Comparison of ENCODE assay signal across 22 mouse cellular contexts in genomic region chr8:15500973-15501372, GRCm38 (mm10).
DNase-seq lines count a peak whose midpoint lies in the region; TF ChIP-seq lines count a peak whose summit lies in the region.
"Had no signal": no experiment of that assay in that cellular context is flagged by ENCODE, and none has a peak within 500 bp of the region (broad histone marks: within the 10 kb centered on the region; RNA-seq: fewer than 3 reads in every experiment).

No protein-coding gene starts in this region.

- no peaks in the 10 kb centered on the region for H3K27me3 ChIP-seq in forebrain, embryonic 10.5 days (ENCODE audit: poor library complexity, severe bottlenecking)
- H3K27me3 ChIP-seq: embryonic facial prominence, embryonic 13.5 days; heart, embryonic 13.5 days had no signal

- peak overlapping the region; percentile 79 for H3K27ac ChIP-seq in left cerebral cortex, adult 2 months
- no peak overlapping the region for H3K27ac ChIP-seq in forebrain, embryonic 10.5 days
- H3K27ac ChIP-seq: embryonic facial prominence, embryonic 13.5 days; heart, embryonic 13.5 days; hindbrain, embryonic 14.5 days; liver, embryonic 14.5 days had no signal

- no peaks in the 10 kb centered on the region for H3K4me1 ChIP-seq in forebrain, embryonic 10.5 days
- H3K4me1 ChIP-seq: embryonic facial prominence, embryonic 13.5 days; heart, embryonic 13.5 days had no signal

- H3K36me3 ChIP-seq in forebrain, embryonic 10.5 days (replicated peaks), result no peaks in the 10 kb centered on the region
- H3K36me3 ChIP-seq: embryonic facial prominence, embryonic 13.5 days; heart, embryonic 13.5 days had no signal

- 90% methylated on average over 4 of the region's 4 CpGs for WGBS in forebrain, embryonic 10.5 days

- no peaks in the 10 kb centered on the region for H3K9me3 ChIP-seq in forebrain, embryonic 10.5 days
- H3K9me3 ChIP-seq: embryonic facial prominence, embryonic 13.5 days; heart, embryonic 13.5 days had no signal

- no peak for TF ChIP-seq CTCF in left cerebral cortex, adult 2 months (IDR thresholded peaks at IDR 0.05)

- no peak overlapping the region for H3K4me3 ChIP-seq in left cerebral cortex, adult 2 months
- H3K4me3 ChIP-seq in forebrain, embryonic 10.5 days, result no peak overlapping the region
- H3K4me3 ChIP-seq: embryonic facial prominence, embryonic 13.5 days; heart, embryonic 13.5 days had no signal

- intact Hi-C loops in left cerebral cortex, adult 2 months (cut with DNase I), result no loop called here
- intact Hi-C loops in left cerebral cortex, postnatal 4 days (cut with DNase I), result no loop called here

- DNase-seq in frontal cortex, adult 2 months (ENCODE audit: extremely low spot score in 1 of 2, low spot score in 1 of 2), result peak; percentile 38 to 61
- no peak for DNase-seq in frontal cortex, postnatal 14 days (ENCODE audit: low spot score in 2 of 2)
- peak in 1 of 2 experiments; percentile 28 for DNase-seq in left cerebral cortex, adult 2 months (ENCODE audit: extremely low spot score in 1 of 2, low spot score in 2 of 2)
- DNase-seq in left cerebral cortex, postnatal 4 days, result no peak
- peak; percentile 47 for DNase-seq in right cerebral cortex, adult 18-20 months
- no peak for DNase-seq in right cerebral cortex, postnatal 14 days
- DNase-seq in forebrain, embryonic 10.5 days (ENCODE audit: extremely low spot score, low spot score), result no peak
- DNase-seq: adrenal gland, postnatal 10 days; cerebellum, adult 11-12 months; cerebellum, adult 9-11 months; heart, postnatal 10 days; kidney, adult 9 months; kidney, postnatal 10 days; liver; lung, adult 2 months; lung, postnatal 10 days; midbrain, embryonic 14.5 days; thymus, postnatal 4 days had no signal

Comparison
In these comparisons a context has a peak if more than half of its experiments do, and no peak if none do; other contexts are left out.
1. DNase-seq: peak in frontal cortex, adult 2 months (2 of 2) and right cerebral cortex, adult 18-20 months (single experiment); none in frontal cortex, postnatal 14 days (0 of 2), left cerebral cortex, postnatal 4 days (single experiment), right cerebral cortex, postnatal 14 days (single experiment) and forebrain, embryonic 10.5 days (single experiment).